Mouse (Mus musculus): ENCODE measurements around the gene Fshr. TPM values are rescaled to one million over a fixed set of nuclear protein-coding genes. Genes with fewer than 3 reads are reported as not detected.

Gene Fshr
- total RNA-seq, 2 experiments from 2014 or later, result not detected

DNA sequence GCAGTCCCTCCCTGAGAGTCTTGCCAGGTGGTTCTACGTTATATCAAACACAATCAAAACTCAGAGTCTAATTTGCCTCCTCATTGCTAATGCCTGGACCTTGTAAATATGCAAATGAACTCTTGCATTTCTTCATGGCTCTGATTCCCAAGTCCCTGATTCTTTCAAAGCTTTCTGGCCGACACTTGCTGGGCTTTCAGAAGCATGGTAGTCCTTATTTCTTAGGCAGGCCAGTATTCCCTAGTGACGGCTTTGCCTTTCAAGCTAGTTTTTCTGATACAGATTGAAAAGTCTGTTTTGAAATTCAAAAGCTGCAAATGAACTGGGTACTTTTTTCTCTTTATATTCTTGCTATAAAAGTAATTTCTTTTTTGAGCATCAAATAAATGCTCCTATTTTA, 263.5 kb downstream of the Fshr start:
- no peak for DNase-seq (ENCODE audit: extremely low spot score in 1 of 2, low spot score in 2 of 2)
- intact Hi-C loops (cut with DNase I), result loop anchor here (10.0 kb wide), 1 partner anchor 172 kb away; no protein-coding TSS in a partner anchor

All from left cerebral cortex, postnatal 10 days (tissue).